Mouse (Mus musculus) retina, postnatal 7 days (tissue): ENCODE results near the gene Ints12.

Experiments
- DNase-seq: peaks from one replicate; pipeline ENCODE4 v3.0.0-alpha.2; 2012; ENCODE audit warnings: low read depth, low spot score

Gene Ints12

GRCm38 (mm10) chr3:133144511-133145147 lies 53.0 kb downstream of the Ints12 start:
- no peak for DNase-seq

GRCm38 (mm10) chr3:133151629-133152028 lies 60.0 kb downstream of the Ints12 start:
- DNase-seq = no peak

- no peak for DNase-seq
Measured at GRCm38 (mm10) chr3:133152831-133153230, 61.2 kb downstream of the Ints12 start.

- no peak for DNase-seq
Measured at GRCm38 (mm10) chr3:133153629-133154028, 62.0 kb downstream of the Ints12 start.

- no peak for DNase-seq
Measured at GRCm38 (mm10) chr3:133154683-133155082, 63.0 kb downstream of the Ints12 start.

- no peak for DNase-seq
Measured at GRCm38 (mm10) chr3:133158260-133158659, 66.6 kb downstream of the Ints12 start.
